11 mouse cellular contexts compared by ENCODE assay signal in genomic region chr11:90371470-90372100, GRCm38 (mm10). TPM values are rescaled to one million over a fixed set of nuclear protein-coding genes. Genes with fewer than 3 reads are reported as not detected.
DNase-seq lines count a peak whose midpoint lies in the region; ATAC-seq and TF ChIP-seq lines count a peak whose summit lies in the region.
"Had no signal": no experiment of that assay in that cellular context is flagged by ENCODE, and none has a peak within 500 bp of the region (broad histone marks: within the 10 kb centered on the region; RNA-seq: fewer than 3 reads in every experiment).

No protein-coding gene starts in this region.

- 55% methylated on average over 8 of the region's 8 CpGs for WGBS in lung, adult 2 months
- WGBS in kidney, embryonic 16.5 days = 37% methylated on average over 8 of the region's 8 CpGs

- no peaks in the 10 kb centered on the region for H3K9me3 ChIP-seq in kidney, embryonic 16.5 days (ENCODE audit: low read length)
- H3K9me3 ChIP-seq: stomach, embryonic 15.5 days had no signal

- H3K4me3 ChIP-seq in lung, adult 2 months (replicated peaks; ENCODE audit: extremely low read depth, low read depth, low read length) = no peak overlapping the region
- H3K4me3 ChIP-seq in kidney, embryonic 16.5 days (ENCODE audit: low read length) = no peak overlapping the region
- H3K4me3 ChIP-seq: stomach, embryonic 15.5 days had no signal

- H3K4me2 ChIP-seq in kidney, embryonic 16.5 days (replicated peaks; ENCODE audit: low read depth, low read length) = peak overlapping the region; percentile 31

- H3K27me3 ChIP-seq in kidney, embryonic 16.5 days (ENCODE audit: insufficient read depth, low read length) = no peaks in the 10 kb centered on the region
- H3K27me3 ChIP-seq: stomach, embryonic 15.5 days had no signal

- no peak for TF ChIP-seq POLR2A in lung, adult 2 months (IDR thresholded peaks at IDR 0.05; ENCODE audit: borderline replicate concordance, extremely low read depth, low read depth, low read length)

- TF ChIP-seq CTCF in lung, adult 2 months (IDR thresholded peaks at IDR 0.05; ENCODE audit: insufficient read depth, low read length) = no peak

- H3K27ac ChIP-seq in kidney, embryonic 16.5 days (ENCODE audit: low read length) = peak overlapping the region; percentile 93
- H3K27ac ChIP-seq: liver, embryonic 14.5 days; stomach, embryonic 15.5 days had no signal

- no peaks in the 10 kb centered on the region for H3K36me3 ChIP-seq in kidney, embryonic 16.5 days (ENCODE audit: insufficient read depth, low read length)
- H3K36me3 ChIP-seq: stomach, embryonic 15.5 days had no signal

- peaks cover 25% of the 10 kb centered on the region for H3K4me1 ChIP-seq in lung, adult 2 months (ENCODE audit: control insufficient read depth, insufficient read depth, low read length)
- H3K4me1 ChIP-seq in kidney, embryonic 16.5 days (ENCODE audit: insufficient read depth, low read length) = peaks cover 39% of the 10 kb centered on the region

- ATAC-seq in kidney, embryonic 16.5 days (ENCODE audit: low FRiP score, low TSS enrichment) = no peak

- H3K9ac ChIP-seq in kidney, embryonic 16.5 days (replicated peaks; ENCODE audit: low read length) = no peak overlapping the region
- H3K9ac ChIP-seq: liver, embryonic 14.5 days; stomach, embryonic 15.5 days had no signal

- peak; percentile 31 for DNase-seq in gastrocnemius, adult 18-20 months (ENCODE audit: low spot score)
- DNase-seq in gastrocnemius, postnatal 25 days = no peak
- peak; percentile 42 for DNase-seq in lung, postnatal 10 days
- no peak for DNase-seq in lung, adult 2 months
- DNase-seq in testis, postnatal 14 days (ENCODE audit: low spot score) = no peak
- no peak for DNase-seq in left cerebral cortex, adult 9 months (ENCODE audit: low spot score in 2 of 2)
- DNase-seq in liver = no peak
- DNase-seq: cerebellum, adult 9-11 months had no signal

RNA-seq across cellular contexts. Expression of gene Hlf, which starts 19.1 kb away (rescaled TPM):
- total RNA-seq in gastrocnemius, adult 18-20 months (2021) = 1 to 10 TPM; 6.6 to 8.0 TPM
- total RNA-seq in gastrocnemius, postnatal 25 days (2021) = 1 to 10 TPM; 3.3 to 5.4 TPM
- 6.8 and 13.6 TPM in 2 replicates for polyA plus RNA-seq in lung, adult 2 months (2012; rRNA removed)
- 2.3 and 2.8 TPM in 2 replicates for polyA plus RNA-seq in kidney, embryonic 16.5 days (2015; fragmentation: Nextera tagmentation; extraction: Ambion mirVana)

Comparison
In these comparisons a context has a peak if more than half of its experiments do, and no peak if none do; other contexts are left out.
1. DNase-seq: peak in gastrocnemius, adult 18-20 months (single experiment) and lung, postnatal 10 days (single experiment); none in gastrocnemius, postnatal 25 days (single experiment), lung, adult 2 months (single experiment), testis, postnatal 14 days (single experiment), left cerebral cortex, adult 9 months (0 of 2) and liver (single experiment).